Mouse (Mus musculus) liver, embryonic 11.5 days (tissue): ENCODE results near the gene Erp44. TPM values are rescaled to one million over a fixed set of nuclear protein-coding genes. Genes with fewer than 3 reads are reported as not detected.

Experiments used
- ATAC-seq: fragments of 200-750 bp; cut with Nextera tagmentation; replicated peaks from 2 replicates; pipeline ENCODE4 v1.8.0; 2017; ENCODE audit warnings: moderate number of reproducible peaks, mild to moderate bottlenecking, moderate TSS enrichment, moderate library complexity; ENCODE audit not compliant: low FRiP score
- DNase-seq: peaks from one replicate; pipeline ENCODE4 v3.0.0-alpha.2; 2017; ENCODE audit warnings: low spot score
- H3K27ac ChIP-seq: fragments of 300-500 bp; sonication (generic); 2 replicates; pipeline ENCODE4 v1.5.1; 2014; ENCODE audit warnings: mild to moderate bottlenecking, low read depth, low read length, control low read depth
- H3K27me3 ChIP-seq: fragments of 300-500 bp; sonication (generic); replicated peaks from 2 replicates; pipeline ENCODE4 v1.6.1; 2014; ENCODE audit warnings: low read length, mixed read lengths; ENCODE audit not compliant: control insufficient read depth, insufficient read depth
- H3K36me3 ChIP-seq: fragments of 300-500 bp; sonication (generic); 2 replicates; pipeline ENCODE4 v1.6.1; 2014; ENCODE audit warnings: mild to moderate bottlenecking, low read length, moderate library complexity, mixed read lengths; ENCODE audit not compliant: control insufficient read depth, insufficient read depth
- H3K4me1 ChIP-seq: fragments of 300-500 bp; sonication (generic); replicated peaks from 2 replicates; pipeline ENCODE4 v1.6.1; 2014; ENCODE audit warnings: low read length, mixed read lengths; ENCODE audit not compliant: control insufficient read depth, insufficient read depth
- H3K4me2 ChIP-seq: fragments of 300-500 bp; sonication (generic); 2 replicates; pipeline ENCODE4 v1.6.1; 2014; ENCODE audit warnings: mild to moderate bottlenecking, control low read depth, moderate library complexity
- H3K4me3 ChIP-seq: fragments of 300-500 bp; sonication (generic); 2 replicates; pipeline ENCODE4 v1.5.1; 2014; ENCODE audit warnings: low read depth, low read length, control low read depth
- H3K9ac ChIP-seq: fragments of 300-500 bp; sonication (generic); 2 replicates; pipeline ENCODE4 v1.6.1; 2014; ENCODE audit warnings: low read depth, low read length, control low read depth
- H3K9me3 ChIP-seq: fragments of 300-500 bp; sonication (generic); 2 replicates; pipeline ENCODE4 v1.6.1; 2016; ENCODE audit warnings: low read length, inconsistent platforms, mixed read lengths; ENCODE audit not compliant: control insufficient read depth
- WGBS: fragments of 180-500 bp; shearing (Covaris S2); extraction: QIAGEN DNeasy Blood & Tissue Kit; methylation state at CpG from one replicate; pipeline ENCODE4 v1.1.7; 2014; 5-methylcytosine and 5-hydroxymethylcytosine counted together
- polyA plus RNA-seq: library from polyadenylated mRNA; unstranded; fragments of >200 nt; fragmentation: Nextera tagmentation; extraction: Ambion mirVana; gene quantifications from 2 replicates; pipeline ENCODE4 v1.2.1, GENCODE M21; 2014

Gene Erp44
- polyA plus RNA-seq, 1 experiment from 2014 or later, result 73.4 TPM

DNA sequence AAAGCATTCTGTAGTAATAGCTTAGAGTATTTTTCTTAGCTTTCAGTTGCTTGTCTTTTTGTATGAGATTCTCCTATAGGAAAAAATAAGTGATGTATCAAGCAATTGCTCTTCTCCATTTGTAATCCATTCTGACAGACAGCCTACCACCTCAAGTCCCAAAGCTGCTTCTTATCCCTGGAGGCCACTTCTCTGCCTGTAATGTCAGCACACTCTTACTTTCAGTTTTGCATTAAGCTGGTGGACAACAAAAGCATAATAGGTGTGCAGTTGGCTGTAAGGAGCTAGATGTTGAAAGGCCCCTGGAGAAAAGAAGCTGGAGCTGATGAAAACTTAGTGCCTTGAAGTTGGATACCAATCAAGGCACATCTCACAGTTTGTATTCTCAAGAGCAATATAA lies 26.1 kb downstream of the Erp44 start:
- H3K9ac ChIP-seq, result no peak overlapping the region
- H3K27me3 ChIP-seq, result no peaks in the 10 kb centered on the region
- no peak overlapping the region for H3K27ac ChIP-seq
- no peaks in the 10 kb centered on the region for H3K36me3 ChIP-seq
- ATAC-seq, result no peak
- no peaks in the 10 kb centered on the region for H3K9me3 ChIP-seq
- H3K4me2 ChIP-seq, result no peak overlapping the region
- no peak for DNase-seq
- no peaks in the 10 kb centered on the region for H3K4me1 ChIP-seq
- no peak overlapping the region for H3K4me3 ChIP-seq

DNA sequence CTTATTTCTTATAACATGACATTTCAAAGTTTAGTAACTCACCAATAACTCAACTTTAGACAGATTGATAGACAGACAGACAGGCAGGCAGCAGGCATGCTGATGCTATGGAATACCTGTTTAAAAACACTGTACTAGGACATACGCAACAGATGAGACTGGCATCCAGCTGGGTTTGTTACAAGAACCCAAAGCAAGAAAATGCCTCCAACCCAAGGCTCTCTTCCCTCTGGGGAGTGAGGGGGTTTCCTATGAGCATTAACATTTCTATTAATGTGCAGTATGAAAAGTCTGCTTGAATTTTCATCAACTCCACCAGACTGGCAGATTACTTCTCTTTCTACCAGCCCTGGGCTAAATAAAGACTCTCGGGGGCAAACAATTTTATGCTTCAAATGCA lies 35.1 kb downstream of the Erp44 start:
- H3K27ac ChIP-seq, result no peak overlapping the region
- H3K9ac ChIP-seq, result no peak overlapping the region
- no peak overlapping the region for H3K4me2 ChIP-seq
- H3K4me1 ChIP-seq, result no peaks in the 10 kb centered on the region
- no peaks in the 10 kb centered on the region for H3K27me3 ChIP-seq
- ATAC-seq (no peak), DNase-seq (no peak)
- H3K9me3 ChIP-seq, result no peaks in the 10 kb centered on the region
- WGBS, result 78% methylated on average over 2 of the region's 2 CpGs
- no peaks in the 10 kb centered on the region for H3K36me3 ChIP-seq
- no peak overlapping the region for H3K4me3 ChIP-seq

DNA sequence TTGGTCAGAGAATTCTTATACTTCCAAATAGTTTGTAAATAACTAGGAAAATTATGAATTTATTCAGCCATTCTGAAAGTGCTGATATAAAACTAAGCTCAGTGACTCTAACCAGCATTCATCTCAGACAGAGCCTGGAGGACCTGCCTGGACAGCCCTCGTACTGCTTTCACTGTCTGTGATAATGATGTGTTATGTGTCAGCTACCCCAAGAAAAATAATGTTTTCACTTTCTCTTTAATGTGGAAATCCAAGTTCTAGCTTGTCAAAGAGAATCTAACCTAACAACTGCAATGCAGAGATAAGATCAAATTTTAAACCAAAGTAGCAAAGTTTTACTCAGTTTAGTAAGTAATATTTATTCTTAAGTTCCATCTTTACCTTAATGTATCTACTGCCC lies 35.6 kb downstream of the Erp44 start:
- DNase-seq (no peak), ATAC-seq (no peak)
- Histone ChIP-seq H3K4me3 (no peak overlapping the region), H3K9me3 (no peaks in the 10 kb centered on the region), H3K4me2 (no peak overlapping the region), H3K27me3 (no peaks in the 10 kb centered on the region), H3K9ac (no peak overlapping the region), H3K27ac (no peak overlapping the region), H3K36me3 (no peaks in the 10 kb centered on the region), H3K4me1 (no peaks in the 10 kb centered on the region)
- 74% methylated on average over 1 of the region's 1 CpGs for WGBS

DNA sequence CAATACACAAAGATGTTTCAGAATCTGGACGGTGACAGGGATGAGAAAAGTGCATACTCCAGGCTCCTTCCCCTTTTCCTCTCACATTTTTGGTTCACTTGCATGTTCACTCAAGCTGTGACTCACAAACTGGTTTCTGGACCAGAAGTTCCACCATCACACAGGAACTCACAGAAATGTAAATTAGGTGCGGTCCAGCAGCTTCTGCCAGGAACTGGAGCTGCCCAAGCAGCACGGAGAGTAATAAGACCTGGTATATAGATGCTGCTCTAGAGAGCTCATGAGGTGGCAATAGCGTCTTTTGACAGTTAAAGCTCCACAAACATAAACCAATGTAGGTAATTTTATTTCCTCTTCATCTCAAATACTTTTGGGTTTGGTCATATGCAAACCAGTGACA lies 36.9 kb downstream of the Erp44 start:
- H3K4me2 ChIP-seq, result no peak overlapping the region
- ATAC-seq (no peak), DNase-seq (no peak)
- H3K27me3 ChIP-seq, result no peaks in the 10 kb centered on the region
- H3K27ac ChIP-seq, result no peak overlapping the region
- H3K9ac ChIP-seq, result no peak overlapping the region
- 90% methylated on average over 4 of the region's 4 CpGs for WGBS
- H3K4me3 ChIP-seq, result no peak overlapping the region
- H3K36me3 ChIP-seq, result no peaks in the 10 kb centered on the region
- no peaks in the 10 kb centered on the region for H3K9me3 ChIP-seq
- H3K4me1 ChIP-seq, result no peaks in the 10 kb centered on the region

DNA sequence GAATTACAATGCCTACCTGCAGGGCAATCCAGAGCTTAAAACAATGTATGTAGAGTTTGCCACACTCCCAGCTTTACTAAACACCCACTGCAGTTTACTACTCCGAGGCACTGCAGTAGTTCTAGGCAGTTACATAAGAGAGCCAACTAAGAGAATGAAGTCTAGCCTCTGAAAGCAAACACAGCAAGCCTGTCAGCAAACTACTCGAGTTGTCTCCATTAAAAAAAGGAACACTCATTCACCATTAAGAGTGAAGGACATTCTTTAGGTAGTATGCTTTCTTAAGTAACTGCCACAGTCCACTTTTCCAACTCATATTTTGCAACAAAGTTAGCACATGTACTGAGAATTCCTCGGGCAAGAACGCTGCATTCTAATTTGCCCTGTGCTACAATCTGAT lies 40.3 kb downstream of the Erp44 start:
- DNase-seq (no peak), ATAC-seq (no peak)
- no peak overlapping the region for H3K4me3 ChIP-seq
- H3K4me2 ChIP-seq, result no peak overlapping the region
- no peaks in the 10 kb centered on the region for H3K36me3 ChIP-seq
- H3K4me1 ChIP-seq, result no peaks in the 10 kb centered on the region
- H3K27ac ChIP-seq, result no peak overlapping the region
- H3K9me3 ChIP-seq, result no peaks in the 10 kb centered on the region
- WGBS, result 80% methylated on average over 4 of the region's 4 CpGs
- no peak overlapping the region for H3K9ac ChIP-seq
- no peaks in the 10 kb centered on the region for H3K27me3 ChIP-seq

DNA sequence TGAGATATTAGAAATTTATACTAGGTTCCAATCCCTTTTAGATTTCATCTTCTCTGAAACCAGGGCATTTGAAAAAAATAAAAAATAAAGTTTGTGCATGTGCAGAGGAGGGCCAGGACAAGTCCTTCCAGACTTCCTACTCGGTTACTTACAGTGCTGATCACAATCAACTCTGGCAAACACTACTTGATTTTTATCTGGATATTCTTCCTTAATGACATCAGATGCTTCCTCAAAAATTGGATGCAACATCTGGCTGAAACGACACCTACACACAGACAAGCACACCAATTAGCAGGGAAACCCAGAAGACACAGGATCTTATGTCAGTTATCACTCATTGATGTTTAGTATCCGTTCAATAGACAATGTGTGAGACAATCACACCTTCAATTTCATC lies 42.6 kb downstream of the Erp44 start:
- Histone ChIP-seq H3K27me3 (no peaks in the 10 kb centered on the region), H3K9ac (no peak overlapping the region), H3K4me3 (no peak overlapping the region), H3K36me3 (no peaks in the 10 kb centered on the region), H3K9me3 (no peaks in the 10 kb centered on the region), H3K4me2 (no peak overlapping the region), H3K27ac (no peak overlapping the region), H3K4me1 (no peaks in the 10 kb centered on the region)
- 81% methylated on average over 3 of the region's 3 CpGs for WGBS
- ATAC-seq (no peak), DNase-seq (no peak)

DNA sequence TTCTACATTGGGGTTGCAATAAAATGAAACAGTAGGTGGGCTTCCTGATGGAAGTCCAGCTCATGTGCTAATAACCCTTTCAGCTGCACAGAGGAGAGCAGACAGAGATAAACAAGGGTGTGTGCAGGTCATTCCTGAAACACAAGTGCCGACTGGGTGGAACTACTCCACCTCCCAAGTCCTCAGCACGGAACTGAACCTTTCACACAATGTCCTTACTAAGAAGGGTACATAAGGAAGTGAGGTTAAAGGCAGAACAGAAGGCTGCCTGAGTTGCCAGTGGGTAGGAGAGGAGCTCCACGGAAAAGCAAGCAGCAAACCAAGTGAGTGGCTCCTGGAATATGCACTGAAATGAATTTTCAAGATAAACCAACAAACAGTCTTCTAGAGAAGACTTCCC lies 52.6 kb downstream of the Erp44 start:
- 64% methylated on average over 3 of the region's 3 CpGs for WGBS
- no peak overlapping the region for H3K27ac ChIP-seq
- no peak overlapping the region for H3K9ac ChIP-seq
- no peaks in the 10 kb centered on the region for H3K4me1 ChIP-seq
- H3K27me3 ChIP-seq, result no peaks in the 10 kb centered on the region
- no peak overlapping the region for H3K4me2 ChIP-seq
- no peaks in the 10 kb centered on the region for H3K36me3 ChIP-seq
- H3K4me3 ChIP-seq, result no peak overlapping the region
- H3K9me3 ChIP-seq, result no peaks in the 10 kb centered on the region
- ATAC-seq (no peak), DNase-seq (no peak)

DNA sequence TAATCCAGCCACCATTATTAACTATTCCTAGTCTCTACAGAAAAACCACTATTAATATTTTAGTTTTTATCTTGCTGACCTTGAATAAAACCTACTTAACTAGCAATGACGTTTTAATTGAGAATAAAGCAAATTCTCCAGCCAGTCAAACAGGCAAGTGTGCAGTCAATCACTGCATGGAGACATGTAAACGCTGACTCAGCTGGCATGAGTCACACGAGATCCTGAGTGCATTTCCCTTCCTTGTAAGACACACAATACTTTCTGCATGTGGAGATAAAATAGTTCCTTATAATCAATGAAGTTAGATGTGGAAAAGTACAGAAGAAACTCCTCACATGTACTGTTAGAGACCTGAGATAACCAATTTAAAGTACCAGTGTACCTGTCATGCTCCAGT lies 53.8 kb downstream of the Erp44 start:
- Histone ChIP-seq H3K4me3 (no peak overlapping the region), H3K4me2 (no peak overlapping the region), H3K27me3 (no peaks in the 10 kb centered on the region), H3K27ac (no peak overlapping the region), H3K9me3 (no peaks in the 10 kb centered on the region), H3K9ac (no peak overlapping the region), H3K4me1 (no peaks in the 10 kb centered on the region), H3K36me3 (no peaks in the 10 kb centered on the region)
- DNase-seq (no peak), ATAC-seq (no peak)
- 53% methylated on average over 3 of the region's 3 CpGs for WGBS

DNA sequence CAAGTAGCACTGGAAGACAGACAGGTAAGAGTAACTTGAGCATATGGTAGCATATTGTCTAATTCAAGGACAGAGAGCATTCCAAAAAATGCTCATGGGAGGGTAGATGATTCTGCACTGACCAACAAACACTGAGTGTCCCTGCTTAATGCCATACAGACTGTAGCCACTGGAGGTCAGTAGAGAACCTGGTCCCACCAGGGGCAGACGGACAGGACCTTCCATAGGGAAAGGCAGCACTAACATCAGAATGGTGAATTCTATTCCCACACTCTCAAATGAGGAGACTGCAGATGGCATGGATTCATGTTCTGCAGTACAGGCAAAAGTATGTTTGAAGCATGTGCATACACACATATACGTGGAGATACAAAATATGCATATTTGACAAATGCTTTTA lies 54.2 kb downstream of the Erp44 start:
- H3K4me1 ChIP-seq, result no peaks in the 10 kb centered on the region
- DNase-seq (no peak), ATAC-seq (peak; percentile 58; the same call in 1 of the 2 replicates)
- H3K9me3 ChIP-seq, result no peaks in the 10 kb centered on the region
- no peak overlapping the region for H3K27ac ChIP-seq
- H3K4me3 ChIP-seq, result no peak overlapping the region
- H3K4me2 ChIP-seq, result no peak overlapping the region
- no peaks in the 10 kb centered on the region for H3K27me3 ChIP-seq
- WGBS, result 36% methylated on average over 2 of the region's 2 CpGs
- H3K9ac ChIP-seq, result no peak overlapping the region
- no peaks in the 10 kb centered on the region for H3K36me3 ChIP-seq
